Mouse (Mus musculus): ENCODE results near the gene Cdk15.

GRCm38 (mm10) chr1:59215446-59215845, 41.3 kb upstream of the Cdk15 start:
- TF ChIP-seq CTCF (IDR thresholded peaks at IDR 0.05; ENCODE audit: borderline replicate concordance, extremely low read depth, insufficient read depth, insufficient read length) (no peak), POLR2A (IDR thresholded peaks at IDR 0.05; ENCODE audit: borderline replicate concordance, extremely low read depth, insufficient read depth, insufficient read length, poor library complexity, severe bottlenecking) (no peak)
